9 mouse cellular contexts compared by ENCODE assay signal in genomic region chr11:55405601-55406469, GRCm38 (mm10). TPM values are rescaled to one million over a fixed set of nuclear protein-coding genes. Genes with fewer than 3 reads are reported as not detected.
DNase-seq lines count a peak whose midpoint lies in the region; ATAC-seq and TF ChIP-seq lines count a peak whose summit lies in the region.
"Had no signal": no experiment of that assay in that cellular context is flagged by ENCODE, and none has a peak within 500 bp of the region (broad histone marks: within the 10 kb centered on the region; RNA-seq: fewer than 3 reads in every experiment).

No protein-coding gene starts in this region.

- no peaks in the 10 kb centered on the region for H3K27me3 ChIP-seq in heart, embryonic 10.5 days (ENCODE audit: insufficient read depth, poor library complexity, severe bottlenecking)
- H3K27me3 ChIP-seq in stomach, postnatal 0 days (ENCODE audit: control insufficient read depth, insufficient read depth, low read length), result no peaks in the 10 kb centered on the region
- H3K27me3 ChIP-seq in midbrain, embryonic 10.5 days (ENCODE audit: low read depth, poor library complexity, severe bottlenecking), result no peaks in the 10 kb centered on the region
- H3K27me3 ChIP-seq: limb, embryonic 12.5 days had no signal

- peak; percentile 21 to 31 for DNase-seq in spleen, postnatal 36 days (ENCODE audit: low spot score in 2 of 2)
- DNase-seq in spleen, postnatal 14 days (ENCODE audit: low spot score in 2 of 2), result no peak
- DNase-seq in heart, embryonic 10.5 days (ENCODE audit: low spot score), result no peak
- DNase-seq in kidney, postnatal 25 days, result peak; percentile 76 to 87
- no peak for DNase-seq in stomach, postnatal 0 days (ENCODE audit: low spot score)
- no peak for DNase-seq in ovary, postnatal 14 days (ENCODE audit: low spot score)
- no peak for DNase-seq in midbrain, embryonic 10.5 days (ENCODE audit: low spot score)
- no peak for DNase-seq in left cerebral cortex, postnatal 14 days (ENCODE audit: low spot score in 2 of 2)

- H3K4me3 ChIP-seq in heart, embryonic 10.5 days, result no peak overlapping the region
- no peak overlapping the region for H3K4me3 ChIP-seq in stomach, postnatal 0 days (ENCODE audit: low read depth, low read length)
- no peak overlapping the region for H3K4me3 ChIP-seq in midbrain, embryonic 10.5 days
- H3K4me3 ChIP-seq: limb, embryonic 12.5 days had no signal

- ATAC-seq in stomach, postnatal 0 days (ENCODE audit: low FRiP score, low TSS enrichment), result peak; percentile 39; the same call in 1 of the 2 replicates

- no peak overlapping the region; the same call in 1 of the 2 replicates for H3K9ac ChIP-seq in stomach, postnatal 0 days (ENCODE audit: low read length)
- H3K9ac ChIP-seq: limb, embryonic 12.5 days had no signal

- no peak overlapping the region for H3K4me2 ChIP-seq in stomach, postnatal 0 days (replicated peaks; ENCODE audit: low read depth)
- H3K4me2 ChIP-seq: limb, embryonic 12.5 days had no signal

- peaks cover 100% of the 10 kb centered on the region for H3K36me3 ChIP-seq in heart, embryonic 10.5 days
- H3K36me3 ChIP-seq in stomach, postnatal 0 days (ENCODE audit: control insufficient read depth, insufficient read depth, low read length), result peaks cover 50% of the 10 kb centered on the region
- peaks cover 95% of the 10 kb centered on the region for H3K36me3 ChIP-seq in midbrain, embryonic 10.5 days

- no peaks in the 10 kb centered on the region for H3K9me3 ChIP-seq in heart, embryonic 10.5 days
- no peaks in the 10 kb centered on the region for H3K9me3 ChIP-seq in stomach, postnatal 0 days (ENCODE audit: control insufficient read depth, low read length)
- no peaks in the 10 kb centered on the region for H3K9me3 ChIP-seq in midbrain, embryonic 10.5 days (replicated peaks)
- H3K9me3 ChIP-seq: limb, embryonic 12.5 days had no signal

- TF ChIP-seq EP300 in stomach, postnatal 0 days (optimal IDR thresholded peaks at IDR 0.05), result no peak

- TF ChIP-seq CTCF in stomach, postnatal 0 days (IDR thresholded peaks at IDR 0.05; ENCODE audit: low read depth), result no peak

- H3K27ac ChIP-seq in heart, embryonic 10.5 days, result 0 out of 2 replicates have a peak overlapping the region, but pooled peaks have one; percentile 52
- peak overlapping the region; percentile 61 for H3K27ac ChIP-seq in stomach, postnatal 0 days (replicated peaks)
- no peak overlapping the region for H3K27ac ChIP-seq in midbrain, embryonic 10.5 days (replicated peaks)
- H3K27ac ChIP-seq: limb, embryonic 12.5 days had no signal

- H3K4me1 ChIP-seq in heart, embryonic 10.5 days, result peaks cover 9% of the 10 kb centered on the region; the same call in 1 of the 2 replicates
- no peaks in the 10 kb centered on the region; the same call in 1 of the 2 replicates for H3K4me1 ChIP-seq in stomach, postnatal 0 days (replicated peaks; ENCODE audit: control insufficient read depth, insufficient read depth)
- H3K4me1 ChIP-seq in midbrain, embryonic 10.5 days, result no peaks in the 10 kb centered on the region
- H3K4me1 ChIP-seq: limb, embryonic 12.5 days had no signal

- WGBS in heart, embryonic 10.5 days, result 64% methylated on average over 8 of the region's 8 CpGs
- WGBS in stomach, postnatal 0 days, result 50% methylated on average over 8 of the region's 8 CpGs
- WGBS in midbrain, embryonic 10.5 days, result 80% methylated on average over 8 of the region's 8 CpGs

- intact Hi-C loops in left cerebral cortex, postnatal 14 days (cut with DNase I), result no loop called here

RNA-seq across cellular contexts. Expression of gene Sparc, which starts 17.1 kb away (rescaled TPM):
- polyA plus RNA-seq in heart, embryonic 10.5 days (2016; fragmentation: Nextera tagmentation; extraction: Ambion mirVana), result 995 and 1,097 TPM in 2 replicates
- polyA plus RNA-seq in stomach, postnatal 0 days (2015; fragmentation: Nextera tagmentation; extraction: Ambion mirVana), result 1,616 and 1,849 TPM in 2 replicates
- polyA plus RNA-seq in midbrain, embryonic 10.5 days (2016; fragmentation: Nextera tagmentation; extraction: Ambion mirVana), result 333 and 416 TPM in 2 replicates
- 100 to 1,000 TPM; 371 to 390 TPM for total RNA-seq in left cerebral cortex, postnatal 14 days (2021)

RNA-seq across cellular contexts. Expression of gene Atox1, which starts 55.2 kb away (rescaled TPM):
- polyA plus RNA-seq in heart, embryonic 10.5 days (2016; fragmentation: Nextera tagmentation; extraction: Ambion mirVana), result 269 and 273 TPM in 2 replicates
- polyA plus RNA-seq in stomach, postnatal 0 days (2015; fragmentation: Nextera tagmentation; extraction: Ambion mirVana), result 508 and 530 TPM in 2 replicates
- 229 and 231 TPM in 2 replicates for polyA plus RNA-seq in midbrain, embryonic 10.5 days (2016; fragmentation: Nextera tagmentation; extraction: Ambion mirVana)
- total RNA-seq in left cerebral cortex, postnatal 14 days (2021), result 100 to 1,000 TPM; 123 to 140 TPM

Comparison
In these comparisons a context has a peak if more than half of its experiments do, and no peak if none do; other contexts are left out.
1. DNase-seq: peak in spleen, postnatal 36 days (2 of 2) and kidney, postnatal 25 days (2 of 2); none in spleen, postnatal 14 days (0 of 2), heart, embryonic 10.5 days (single experiment), stomach, postnatal 0 days (single experiment), ovary, postnatal 14 days (single experiment), midbrain, embryonic 10.5 days (single experiment) and left cerebral cortex, postnatal 14 days (0 of 2).